Mouse (Mus musculus) erythroblast, embryonic 14.5 days (primary cell): ENCODE data around the gene Proser3. TPM values are rescaled to one million over a fixed set of nuclear protein-coding genes. Genes with fewer than 3 reads are reported as not detected.
"Not testable (repeated sequence)": the region's sequence is repeated elsewhere in the genome, so short reads cannot be mapped to it uniquely, and the experiment has no call there.

Experiments used
- H3K27me3 ChIP-seq: 2 replicates; pipeline ENCODE4 v1.6.1; 2012; ENCODE audit warnings: inconsistent platforms; ENCODE audit not compliant: control insufficient read depth
- H3K36me3 ChIP-seq: 2 replicates; pipeline ENCODE4 v1.6.1; 2012; ENCODE audit warnings: mild to moderate bottlenecking, inconsistent platforms; ENCODE audit not compliant: control insufficient read depth
- H3K4me1 ChIP-seq: 2 replicates; pipeline ENCODE4 v1.6.1; 2012; ENCODE audit warnings: inconsistent platforms; ENCODE audit not compliant: control insufficient read depth
- H3K4me3 ChIP-seq: replicated peaks from 2 replicates; pipeline ENCODE3; 2012; ENCODE audit warnings: moderate library complexity, mild to moderate bottlenecking, inconsistent platforms
- H3K9me3 ChIP-seq: 2 replicates; pipeline ENCODE4 v1.6.1; 2012; ENCODE audit warnings: low read length, inconsistent platforms, mixed read lengths; ENCODE audit not compliant: control insufficient read depth
- GATA1 ChIP-seq: IDR thresholded peaks from 2 replicates; pipeline ENCODE4 v1.6.1; 2012; ENCODE audit warnings: low read length, inconsistent platforms, mixed read lengths
- TAL1 ChIP-seq: IDR thresholded peaks from 3 replicates; pipeline ENCODE4 v1.6.1; 2012; ENCODE audit warnings: low read length, inconsistent platforms, mixed read lengths
- polyA plus RNA-seq: library from polyadenylated mRNA; stranded (reverse); fragments of >175 nt; gene quantifications from 2 replicates; pipeline ENCODE4 v1.2.3, GENCODE M21; 2012

Proser3 gene
- polyA plus RNA-seq, 1 experiment: 1.9 TPM

GRCm38 (mm10) chr7:30520396-30520795 lies 31.7 kb downstream of the Proser3 start:
- Histone ChIP-seq H3K36me3 (peaks cover 25% of the 10 kb centered on the region), H3K4me1 (no peaks in the 10 kb centered on the region), H3K27me3 (no peaks in the 10 kb centered on the region), H3K4me3 (no peak overlapping the region), H3K9me3 (no peaks in the 10 kb centered on the region)
- TF ChIP-seq GATA1 (no peak), TAL1 (no peak)

- no peak for TF ChIP-seq GATA1
- no peak for TF ChIP-seq TAL1
- Histone ChIP-seq H3K27me3 (no peaks in the 10 kb centered on the region), H3K4me1 (no peaks in the 10 kb centered on the region), H3K9me3 (no peaks in the 10 kb centered on the region), H3K4me3 (no peak overlapping the region), H3K36me3 (peaks cover 5% of the 10 kb centered on the region)
Observed at GRCm38 (mm10) chr7:30518325-30518724, 33.8 kb downstream of the Proser3 start.

- H3K4me3 ChIP-seq: no peak overlapping the region
- TF ChIP-seq TAL1 (no peak), GATA1 (no peak)
- H3K9me3 ChIP-seq: no peaks in the 10 kb centered on the region
- no peaks in the 10 kb centered on the region; the same call in 1 of the 2 replicates for H3K36me3 ChIP-seq
- H3K27me3 ChIP-seq: 0 out of 2 replicates have a peak, but pooled peaks cover 2% of the 10 kb centered on the region
- H3K4me1 ChIP-seq: no peaks in the 10 kb centered on the region
Observed at GRCm38 (mm10) chr7:30515003-30515760, 36.9 kb downstream of the Proser3 start.

GRCm38 (mm10) chr7:30508061-30508460 lies 44.0 kb downstream of the Proser3 start:
- TF ChIP-seq TAL1 (no peak), GATA1 (no peak)

GRCm38 (mm10) chr7:30501159-30501558 lies 50.9 kb downstream of the Proser3 start:
- H3K4me1 ChIP-seq, H3K27me3 ChIP-seq, H3K36me3 ChIP-seq, H3K4me3 ChIP-seq, H3K9me3 ChIP-seq: not testable (repeated sequence)

More at GRCm38 (mm10) chr7:30508061-30508460, 44.0 kb downstream of the Proser3 start:
- H3K4me1 ChIP-seq: no peaks in the 10 kb centered on the region
- H3K36me3 ChIP-seq: no peaks in the 10 kb centered on the region; the same call in 1 of the 2 replicates
- 0 out of 2 replicates have a peak, but pooled peaks cover 2% of the 10 kb centered on the region for H3K27me3 ChIP-seq
- no peaks in the 10 kb centered on the region for H3K9me3 ChIP-seq
- H3K4me3 ChIP-seq: no peak overlapping the region

- H3K36me3 ChIP-seq, H3K27me3 ChIP-seq, H3K4me1 ChIP-seq, H3K9me3 ChIP-seq, H3K4me3 ChIP-seq: not testable (repeated sequence)
Observed at GRCm38 (mm10) chr7:30495506-30496042, 56.5 kb downstream of the Proser3 start.

- Histone ChIP-seq H3K36me3 (no peaks in the 10 kb centered on the region), H3K27me3 (no peaks in the 10 kb centered on the region), H3K4me3 (peak within 1 kb of the TSS; percentile 56), H3K4me1 (no peaks in the 10 kb centered on the region), H3K9me3 (no peaks in the 10 kb centered on the region)
- TF ChIP-seq GATA1 (no peak), TAL1 (no peak)
Observed at GRCm38 (mm10) chr7:30493401-30493931, 58.6 kb downstream of the Proser3 start, which contains the start of gene Prodh2. TSS of gene Prodh2 (plus strand) at chr7:30493622.

GRCm38 (mm10) chr7:30492765-30493164 lies 59.3 kb downstream of the Proser3 start:
- no peak overlapping the region for H3K4me3 ChIP-seq

DNA sequence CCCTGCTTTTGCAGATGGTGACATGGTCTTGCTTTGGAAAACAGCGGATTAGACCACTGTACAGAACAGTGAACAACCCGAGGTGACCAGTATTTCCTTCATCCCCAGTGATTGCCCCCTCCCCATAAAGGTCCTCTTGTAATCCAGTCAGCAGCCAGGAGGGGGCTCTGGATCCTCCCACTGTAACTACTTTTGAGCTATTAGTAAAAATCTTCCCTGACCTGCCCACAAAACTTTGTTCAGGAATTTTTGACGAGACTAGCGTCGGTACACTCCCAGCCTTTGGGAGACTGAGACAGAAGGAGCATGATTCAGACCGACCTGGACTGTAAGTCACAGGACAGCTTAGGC lies 61.2 kb downstream of the Proser3 start:
- no peak overlapping the region for H3K4me3 ChIP-seq
- no peaks in the 10 kb centered on the region for H3K9me3 ChIP-seq
- no peaks in the 10 kb centered on the region for H3K4me1 ChIP-seq
- TF ChIP-seq GATA1 (no peak), TAL1 (no peak)
- no peaks in the 10 kb centered on the region for H3K27me3 ChIP-seq
- H3K36me3 ChIP-seq: no peaks in the 10 kb centered on the region

More at GRCm38 (mm10) chr7:30492765-30493164, 59.3 kb downstream of the Proser3 start:
- Histone ChIP-seq H3K4me1 (no peaks in the 10 kb centered on the region), H3K9me3 (no peaks in the 10 kb centered on the region), H3K27me3 (no peaks in the 10 kb centered on the region), H3K36me3 (no peaks in the 10 kb centered on the region)
- no peak for TF ChIP-seq GATA1
- no peak for TF ChIP-seq TAL1
